Mouse (Mus musculus) gastrocnemius, adult 18-20 months (tissue): ENCODE measurements at regions not wholly inside any gene's neighbourhood (a gene's known extent, or its start where the extent isn't known, plus 50 kb on each side); places are given as distances from the start of the nearest gene placed in this dataset.

Source experiments
- DNase-seq: peaks from one replicate; pipeline ENCODE4 v3.0.0; 2021; ENCODE audit warnings: low spot score

DNA sequence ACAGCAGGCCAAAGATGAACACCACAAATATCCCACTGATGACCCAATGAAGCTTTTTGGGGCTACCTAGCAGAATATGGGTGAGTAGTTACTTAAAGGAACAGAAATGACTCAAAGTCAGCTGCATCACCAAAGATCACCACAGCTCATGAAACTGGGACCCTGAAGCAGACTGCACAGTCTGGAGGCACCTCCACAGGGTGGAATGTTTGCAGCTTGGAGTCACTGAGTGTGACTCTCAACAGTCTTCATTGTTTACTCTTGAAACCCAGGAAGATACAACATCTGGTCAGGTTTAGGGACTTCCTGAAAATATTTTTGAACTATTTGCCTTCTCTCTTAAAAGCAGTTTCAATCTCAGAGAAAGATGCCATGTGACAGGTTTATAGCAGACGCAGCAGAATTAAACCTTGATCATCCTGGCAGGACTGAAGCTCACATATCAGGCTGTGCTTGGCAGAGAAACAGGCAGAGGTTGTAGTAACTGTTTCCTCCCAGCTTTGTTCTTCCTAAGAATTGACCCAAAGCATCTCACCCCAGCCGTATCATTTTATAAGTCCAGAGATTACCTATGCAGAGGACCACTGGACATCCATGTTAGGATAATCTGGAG lies 944.1 kb upstream of the Adgrl4 start:
- DNase-seq = no peak

DNA sequence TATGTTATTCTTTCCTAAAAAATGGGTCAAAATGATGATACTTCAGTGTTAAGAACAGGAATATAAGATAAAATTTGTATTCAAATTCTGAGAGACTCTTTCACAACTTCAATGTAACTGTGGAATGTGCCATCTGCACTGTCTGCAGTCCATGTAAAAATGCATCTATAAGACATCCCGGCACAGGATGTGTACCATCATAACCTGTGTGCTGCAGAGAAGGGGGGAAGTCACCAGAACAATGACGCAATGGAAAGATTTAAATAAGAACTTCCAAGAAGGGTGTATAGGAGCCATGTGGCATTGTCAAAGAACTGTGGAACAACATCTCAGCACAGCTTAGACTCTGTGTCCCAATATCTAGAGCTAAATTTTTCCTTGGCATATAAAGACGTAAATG lies 906.7 kb upstream of the Adgrl4 start:
- no peak for DNase-seq

DNA sequence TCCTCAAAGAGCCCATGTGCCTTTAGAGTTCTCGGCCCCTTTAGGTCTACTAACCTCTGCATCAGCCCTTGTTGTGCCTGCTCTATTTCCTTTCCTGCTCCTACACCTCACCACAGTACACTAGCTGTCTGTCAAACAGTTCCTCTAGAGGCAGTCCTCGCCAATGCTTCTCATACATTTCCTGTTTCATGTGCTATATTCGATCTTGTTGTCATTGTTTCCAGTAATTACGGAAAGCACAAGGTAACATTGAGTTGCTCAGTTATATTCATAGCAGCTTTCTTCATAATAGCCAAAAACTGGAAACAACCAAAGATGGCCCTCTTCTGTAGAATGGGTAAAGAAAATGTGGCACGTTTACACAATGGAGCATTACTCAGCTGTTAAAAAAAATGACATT lies 894.6 kb upstream of the Adgrl4 start:
- no peak for DNase-seq

DNA sequence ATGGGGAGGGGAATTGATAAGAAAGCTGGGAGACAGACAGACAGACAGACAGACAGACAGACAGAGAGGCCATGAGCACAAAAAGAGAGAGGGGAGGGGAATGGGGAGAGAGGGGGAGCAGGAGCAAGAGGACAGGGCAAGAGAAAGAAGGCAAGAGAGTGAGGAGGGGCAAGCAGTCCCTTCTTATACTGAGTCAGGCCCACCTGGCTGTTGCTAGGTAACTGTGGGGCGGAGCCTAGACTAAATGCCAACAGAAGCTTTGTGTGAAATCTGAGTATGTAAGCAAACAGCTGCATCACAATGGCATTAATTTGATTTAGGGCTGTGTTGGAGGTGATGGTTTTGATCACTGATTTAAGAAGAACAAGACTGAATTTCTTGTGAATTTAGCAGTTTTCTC lies 849.2 kb upstream of the Adgrl4 start:
- DNase-seq = no peak

DNA sequence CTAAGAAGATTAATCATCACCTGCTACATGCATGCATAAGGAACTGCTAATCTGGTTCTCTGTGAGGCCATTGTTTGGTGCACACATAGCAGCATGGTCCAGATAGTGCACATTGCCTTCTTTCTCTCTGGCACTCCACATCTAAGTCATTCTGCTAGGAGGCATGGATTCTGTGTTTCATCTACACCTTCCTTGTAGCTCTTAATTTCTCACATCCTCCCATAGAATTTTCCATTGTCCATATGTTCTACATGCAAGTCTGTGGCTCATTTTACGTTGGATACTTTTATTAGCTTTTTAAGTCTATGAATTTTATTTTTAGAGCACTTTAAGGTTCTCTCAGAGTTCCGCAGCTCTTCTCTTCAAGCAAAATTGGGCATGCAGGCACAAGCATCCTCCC lies 846.7 kb upstream of the Adgrl4 start:
- DNase-seq = no peak

DNA sequence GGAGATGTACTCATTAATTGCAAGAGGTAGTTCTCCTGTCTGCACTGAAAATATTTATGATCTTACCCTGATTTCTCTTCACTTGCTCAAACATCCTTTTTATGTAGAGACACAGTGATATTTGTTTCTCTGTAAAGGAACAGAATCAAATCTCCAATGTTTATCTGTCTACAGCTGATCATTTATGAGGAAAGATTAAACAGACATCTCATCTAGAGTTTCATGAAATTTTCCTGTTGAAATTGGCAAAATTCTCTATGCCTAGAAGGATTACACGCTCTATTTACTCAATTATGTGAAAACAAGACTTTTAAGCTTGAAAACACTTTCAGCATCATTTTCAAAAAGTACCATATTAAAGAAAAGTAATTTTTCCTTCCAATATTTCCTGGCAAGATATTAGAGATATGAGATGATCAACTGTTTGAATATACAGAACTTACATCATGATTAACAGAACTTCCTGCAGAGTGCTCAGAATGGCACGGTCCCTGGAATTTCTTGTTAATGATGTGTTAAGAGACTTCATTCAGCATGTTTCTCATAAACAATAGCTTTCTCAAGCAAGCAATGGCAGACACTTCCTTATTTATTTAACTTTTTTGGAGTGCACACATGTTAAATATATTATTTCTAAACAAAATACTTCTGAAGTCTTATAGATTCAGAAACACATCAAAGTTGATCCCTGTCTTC lies 834.1 kb upstream of the Adgrl4 start:
- DNase-seq = no peak

DNA sequence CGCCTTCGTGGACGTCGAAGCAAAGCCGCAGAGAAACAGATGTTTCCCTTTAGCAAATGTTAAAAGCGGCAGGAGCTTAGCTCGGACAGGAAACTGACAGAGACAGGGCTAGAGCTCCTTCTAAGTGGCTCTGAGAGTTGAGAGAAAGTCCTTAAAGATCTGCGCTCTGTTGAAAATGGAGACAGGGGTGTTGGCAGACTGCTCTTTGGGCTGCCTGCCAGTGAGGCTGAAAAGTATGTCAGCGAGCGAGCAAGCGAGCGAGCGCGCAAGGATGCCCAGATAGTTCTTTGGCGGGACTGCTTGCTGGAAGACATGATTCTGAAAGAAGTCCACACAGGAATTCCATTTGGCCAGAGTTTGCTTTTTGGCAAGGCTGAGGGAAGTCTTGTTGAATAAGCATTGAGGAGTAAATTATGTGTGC lies 827.0 kb upstream of the Adgrl4 start:
- peak; percentile 32 for DNase-seq

GRCm38 (mm10) chr3:150637544-150637943 lies 800.1 kb upstream of the Adgrl4 start:
- DNase-seq = no peak

DNA sequence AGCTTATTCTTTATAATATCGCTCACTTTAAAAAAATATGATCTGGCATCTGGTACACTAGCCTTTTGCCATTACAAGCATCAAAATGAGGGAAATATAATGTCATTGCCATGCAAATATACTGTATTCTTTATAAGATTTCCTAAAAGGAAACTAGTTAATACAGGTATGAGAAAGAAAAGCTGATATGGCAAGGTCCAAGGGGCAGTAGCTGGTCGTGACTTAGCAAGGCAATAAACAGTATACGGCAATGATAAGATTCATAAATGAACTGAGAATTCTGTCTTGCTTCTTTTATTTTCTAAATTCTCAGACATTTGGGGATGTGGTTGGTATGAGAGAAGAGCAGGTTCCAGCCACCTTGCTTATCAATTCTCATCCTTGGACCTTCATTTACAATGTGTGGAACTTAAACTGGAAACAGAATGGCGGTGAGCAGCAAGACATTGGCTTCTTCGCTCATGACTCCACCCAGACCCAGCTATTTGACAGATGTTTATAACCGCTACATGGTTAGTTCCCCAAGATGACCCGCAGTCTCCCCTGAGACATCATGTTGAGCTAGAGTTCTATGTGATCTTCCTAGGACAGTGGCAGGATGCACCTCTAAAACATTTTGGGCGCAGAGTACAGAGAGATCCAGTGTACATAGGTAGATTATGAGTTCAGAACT lies 797.5 kb upstream of the Adgrl4 start:
- DNase-seq = no peak

DNA sequence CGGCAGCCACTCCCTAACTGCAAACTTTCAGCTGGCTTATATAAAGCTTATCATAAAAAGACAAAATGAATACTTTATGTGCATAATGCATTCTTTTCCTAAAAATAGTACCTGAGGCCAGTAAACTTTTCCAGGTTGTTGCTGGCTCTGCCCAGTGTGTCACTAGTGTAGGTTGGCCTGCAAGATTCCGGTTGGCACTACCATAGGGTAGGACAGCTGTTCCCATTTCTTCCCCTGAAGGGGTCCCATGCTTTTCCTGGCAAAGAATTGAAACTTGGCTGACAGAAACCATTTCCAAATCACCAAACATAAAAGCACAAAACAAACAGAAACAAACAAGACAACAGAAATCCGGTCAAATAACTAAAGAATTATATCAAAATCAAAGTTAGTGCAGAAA lies 789.6 kb upstream of the Adgrl4 start:
- no peak for DNase-seq

DNA sequence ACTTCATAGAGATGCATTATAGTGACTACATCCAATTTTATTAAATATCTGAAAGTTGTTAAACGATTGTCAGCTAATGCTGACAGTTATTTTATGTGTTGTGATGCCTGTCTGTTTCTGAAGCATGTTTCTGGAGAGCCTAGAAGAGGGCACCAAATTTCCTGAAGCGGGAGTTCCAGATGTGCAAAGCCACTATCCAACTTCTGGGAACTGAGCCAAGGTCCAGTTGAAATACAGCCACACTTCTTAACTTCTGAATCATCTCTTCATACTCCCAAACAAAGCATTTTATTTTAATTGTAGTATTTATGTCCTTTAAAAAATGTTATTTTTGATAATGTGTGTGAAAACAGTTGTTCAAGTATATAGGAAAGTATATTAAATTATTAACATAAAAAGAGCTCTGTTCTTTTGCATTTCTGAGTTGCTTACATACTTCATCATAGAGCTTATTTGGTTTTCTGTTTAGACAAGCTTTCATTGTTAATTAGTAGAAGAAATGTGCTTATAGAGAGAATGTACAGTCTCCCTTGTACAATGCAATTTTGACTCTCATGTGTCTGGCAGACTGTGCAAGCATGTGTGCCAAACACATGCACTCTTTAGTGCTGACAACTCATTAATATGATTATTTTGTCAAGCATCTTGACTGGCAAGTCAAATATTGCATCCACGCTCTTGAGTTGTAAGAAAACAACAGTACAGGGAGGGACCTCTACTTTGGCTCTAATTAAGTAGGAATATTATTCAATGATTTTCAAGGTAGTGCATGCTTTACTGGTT lies 787.7 kb upstream of the Adgrl4 start:
- no peak for DNase-seq

DNA sequence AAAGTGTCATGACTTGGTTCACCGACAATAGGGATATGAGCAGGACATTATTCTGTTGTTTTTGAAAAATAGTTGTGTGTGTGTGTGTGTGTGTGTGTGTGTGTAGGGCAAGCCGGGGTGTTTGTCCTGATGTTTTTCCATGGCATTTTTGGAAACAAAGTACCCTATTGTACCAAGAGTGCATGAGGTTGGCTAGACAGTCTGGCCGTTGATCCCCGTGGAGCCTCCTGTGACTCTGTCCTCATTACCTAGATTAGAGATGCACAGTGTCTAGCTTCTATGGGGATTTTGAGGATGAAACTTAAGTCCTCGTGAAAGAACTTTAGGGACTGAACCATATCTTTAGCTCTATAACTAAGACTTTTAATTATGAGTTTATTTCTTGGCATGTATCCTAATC lies 741.9 kb upstream of the Adgrl4 start:
- no peak for DNase-seq

GRCm38 (mm10) chr3:150699990-150700389 lies 737.7 kb upstream of the Adgrl4 start:
- DNase-seq = no peak
